Mouse (Mus musculus) left cerebral cortex, adult 2 months (tissue): ENCODE results near the gene Pla2g1b. TPM values are rescaled to one million over a fixed set of nuclear protein-coding genes. Genes with fewer than 3 reads are reported as not detected.
"Not testable (repeated sequence)": the region's sequence is repeated elsewhere in the genome, so short reads cannot be mapped to it uniquely, and the experiment has no call there.

Experiments used
- DNase-seq, 2 experiments: peaks; one replicate each; pipeline ENCODE4 v3.0.0; 2021 to 2022; ENCODE audit warnings: low spot score in 2 of 2, mixed read lengths in 1 of 2; ENCODE audit errors: extremely low spot score in 1 of 2
- H3K27ac ChIP-seq: fragments of 200-600 bp; 2 replicates; pipeline ENCODE4 v1.8.1; 2022
- H3K4me3 ChIP-seq: fragments of 200-600 bp; 2 replicates; pipeline ENCODE4 v1.8.1; 2022
- CTCF ChIP-seq: fragments of 200-600 bp; IDR thresholded peaks from 2 replicates; pipeline ENCODE4 v1.8.1; 2022; ENCODE audit warnings: antibody characterized with exemption, mild to moderate bottlenecking, moderate library complexity
- intact Hi-C: fragments of 180-260 bp; cut with DNase I; formaldehyde crosslinking; loops from one replicate; pipeline ENCODE4 v1.15.1; 2025
- total RNA-seq, 2 experiments: library from RNA; stranded (reverse); gene quantifications; 2 replicates each; pipeline ENCODE4 v1.2.3; 2021

The Pla2g1b gene
- total RNA-seq, 2 experiments from 2014 or later = not detected

DNA sequence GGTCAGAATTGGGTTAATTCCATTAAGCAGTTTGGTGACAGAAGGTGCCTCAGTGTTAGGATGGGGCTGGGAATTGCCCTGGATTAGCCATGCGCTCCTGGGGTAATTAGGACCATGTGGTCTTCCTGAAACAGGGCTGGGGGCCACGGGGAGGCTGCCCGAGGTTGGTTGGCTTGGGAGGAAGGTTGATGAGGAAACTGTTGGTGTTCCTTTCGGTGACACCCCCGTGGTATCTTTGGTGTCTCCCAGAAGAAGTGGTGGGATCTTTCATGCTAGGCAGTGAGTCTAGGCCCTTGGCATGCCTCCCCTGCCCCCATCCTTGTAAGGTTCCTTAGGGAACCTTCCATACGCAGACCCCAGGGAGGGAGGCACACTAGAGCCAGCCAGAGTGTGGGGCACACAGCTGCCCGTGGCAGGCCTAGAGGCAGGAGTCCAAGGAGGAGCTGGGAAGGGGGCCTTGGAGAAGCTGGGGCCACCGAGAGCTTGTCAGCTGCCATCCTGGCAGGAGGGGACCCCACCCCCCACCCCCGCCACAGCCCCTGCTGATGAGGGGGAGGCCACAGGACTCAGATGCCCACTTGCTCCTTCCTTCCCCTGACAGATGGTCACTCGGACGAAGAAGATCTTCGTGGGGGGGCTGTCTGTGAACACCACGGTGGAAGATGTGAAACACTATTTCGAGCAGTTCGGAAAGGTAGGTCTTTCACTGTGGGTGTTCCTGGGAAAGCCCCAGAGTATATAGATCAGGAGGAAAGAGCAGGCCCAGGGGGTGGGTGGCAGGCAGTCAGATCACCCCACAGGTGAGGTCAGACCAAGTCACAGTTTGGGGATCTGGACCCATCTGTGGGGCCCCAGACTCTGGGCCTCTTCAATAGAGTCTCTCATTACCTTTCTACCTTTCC, 31.0 kb upstream of the Pla2g1b start:
- intact Hi-C loops = no loop called here
- no peak for TF ChIP-seq CTCF
- no peak for DNase-seq
- Histone ChIP-seq H3K4me3 (no peak overlapping the region), H3K27ac (peak overlapping the region; percentile 95)

DNA sequence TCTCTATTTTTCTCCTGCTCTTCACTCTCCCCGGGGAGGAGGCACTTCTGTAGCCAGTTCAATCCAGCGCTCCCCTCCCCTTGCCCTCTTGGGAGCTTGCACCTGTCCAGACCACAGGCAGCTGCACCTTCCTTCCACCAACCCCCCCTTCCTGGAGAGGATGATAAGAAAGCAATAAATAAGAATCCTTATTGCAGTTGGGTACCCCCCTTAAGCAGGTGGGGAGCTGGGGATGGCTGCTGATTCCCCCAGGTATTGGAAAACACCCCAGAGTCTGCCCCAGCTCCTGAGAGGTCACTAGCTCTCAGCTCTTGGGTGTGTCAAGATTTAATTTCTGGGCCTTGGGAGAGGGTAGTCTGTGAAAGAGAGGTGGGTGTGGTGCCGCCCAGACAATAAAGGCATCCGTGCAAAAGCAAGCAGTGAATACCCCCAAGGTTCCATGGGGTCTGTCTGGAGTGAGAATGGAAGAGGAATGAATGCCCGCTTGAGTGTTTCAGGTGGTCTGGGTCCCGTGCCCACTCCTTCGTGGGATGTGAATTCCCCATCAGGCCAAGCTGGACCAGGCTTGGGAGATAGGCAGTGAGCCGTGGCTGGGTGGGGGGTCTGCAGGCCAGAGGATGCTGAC, 30.2 kb upstream of the Pla2g1b start:
- no peak for TF ChIP-seq CTCF
- intact Hi-C loops = no loop called here
- no peak for DNase-seq
- H3K4me3 ChIP-seq = peak overlapping the region; percentile 52
- peak overlapping the region; percentile 95 for H3K27ac ChIP-seq

DNA sequence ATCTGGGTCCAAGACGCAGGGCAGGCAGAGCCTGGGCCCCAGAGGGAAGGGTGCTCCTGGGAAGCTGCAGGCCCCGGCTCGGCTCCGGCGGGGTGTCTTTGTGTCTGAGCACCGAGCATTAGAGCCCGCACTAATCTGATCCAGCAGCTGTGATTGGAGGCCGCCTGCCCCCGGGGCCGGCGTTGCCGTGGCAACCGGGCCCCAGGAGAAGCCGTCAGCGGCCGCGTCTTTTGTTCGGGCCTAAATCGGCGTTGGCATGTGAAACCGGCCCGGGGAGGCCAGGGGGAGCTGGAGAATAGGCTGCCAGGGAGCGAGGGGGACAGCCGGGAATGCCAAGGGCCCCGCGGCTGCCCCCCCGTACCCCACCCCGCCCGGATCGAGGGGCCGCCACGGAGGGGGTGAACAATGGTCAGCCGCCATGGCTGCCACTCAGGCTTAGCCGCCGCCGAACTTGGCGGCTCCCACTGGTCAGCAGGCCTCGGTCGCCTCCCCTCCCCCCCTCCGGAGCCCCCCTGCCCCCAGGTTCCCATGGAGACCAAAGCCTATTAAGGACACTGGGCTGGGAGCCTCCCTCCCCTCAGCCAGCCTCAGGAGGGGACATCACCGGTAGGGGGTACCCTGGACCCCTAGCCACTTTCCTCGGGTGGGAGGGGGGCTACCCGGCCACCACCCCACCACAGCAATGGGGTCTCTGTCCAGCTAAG, 29.5 kb upstream of the Pla2g1b start:
- peak; percentile 85 to 91 for DNase-seq
- H3K4me3 ChIP-seq = peak overlapping the region; percentile 52
- no peak; the same call in none of the 2 replicates for TF ChIP-seq CTCF
- H3K27ac ChIP-seq = peak overlapping the region; percentile 95
- intact Hi-C loops = no loop called here

DNA sequence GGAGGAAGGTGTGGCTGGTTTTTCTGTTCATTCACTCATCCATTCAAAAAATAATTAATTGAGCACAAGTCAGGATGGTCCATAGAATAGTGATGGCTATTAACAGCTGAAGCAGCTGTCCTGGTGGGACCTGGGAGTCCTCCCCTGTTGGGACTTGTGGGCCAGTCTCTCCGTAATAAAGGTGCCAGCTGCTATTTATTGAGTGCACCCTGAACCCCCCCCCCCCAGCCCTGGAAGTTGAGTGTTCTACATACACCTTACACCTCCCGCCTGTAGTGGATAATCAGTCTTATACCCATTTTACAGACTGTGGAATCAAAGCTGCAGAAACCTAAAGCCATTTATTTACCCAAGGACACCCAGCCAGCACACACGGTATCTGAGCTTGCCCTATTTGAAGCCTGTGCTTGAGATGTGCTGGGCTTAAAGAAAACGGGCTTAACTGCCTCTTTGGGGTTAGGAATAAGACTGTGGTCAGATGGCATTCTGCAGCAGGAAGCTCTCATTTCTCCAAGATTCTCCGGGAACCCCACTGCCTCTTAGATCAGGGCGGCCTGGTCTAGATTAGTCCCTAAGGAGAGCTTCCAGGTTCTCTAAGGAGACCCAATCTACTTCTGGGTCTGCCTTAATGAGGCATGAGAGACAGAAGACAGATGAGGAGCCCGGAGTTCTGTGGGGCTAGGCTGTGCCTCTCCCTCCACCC, 28.7 kb upstream of the Pla2g1b start:
- TF ChIP-seq CTCF = no peak
- DNase-seq = no peak
- Histone ChIP-seq H3K4me3 (no peak overlapping the region), H3K27ac (peak overlapping the region; percentile 95)
- intact Hi-C loops = no loop called here

DNA sequence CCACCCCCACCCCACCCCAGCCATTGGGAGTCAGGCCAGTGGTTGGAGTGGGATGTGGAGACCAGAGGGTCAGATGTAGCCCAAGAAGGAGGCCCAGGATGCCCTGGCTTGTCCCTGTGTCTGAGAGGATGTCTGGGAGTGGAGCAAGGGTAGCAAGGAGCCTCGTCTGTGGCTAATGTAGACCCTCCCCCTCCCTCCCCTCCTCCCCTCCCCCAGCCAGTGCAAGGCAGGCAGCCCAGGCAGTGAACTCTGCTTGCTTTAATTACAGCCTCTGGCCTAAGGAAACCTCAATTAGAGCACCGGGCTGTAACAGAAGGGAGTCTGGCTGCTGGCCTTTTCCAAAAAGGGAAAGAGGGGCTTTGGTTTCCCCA, 28.1 kb upstream of the Pla2g1b start:
- intact Hi-C loops = no loop called here
- Histone ChIP-seq H3K4me3 (no peak overlapping the region), H3K27ac (peak overlapping the region; percentile 36)
- TF ChIP-seq CTCF = no peak
- DNase-seq = no peak

DNA sequence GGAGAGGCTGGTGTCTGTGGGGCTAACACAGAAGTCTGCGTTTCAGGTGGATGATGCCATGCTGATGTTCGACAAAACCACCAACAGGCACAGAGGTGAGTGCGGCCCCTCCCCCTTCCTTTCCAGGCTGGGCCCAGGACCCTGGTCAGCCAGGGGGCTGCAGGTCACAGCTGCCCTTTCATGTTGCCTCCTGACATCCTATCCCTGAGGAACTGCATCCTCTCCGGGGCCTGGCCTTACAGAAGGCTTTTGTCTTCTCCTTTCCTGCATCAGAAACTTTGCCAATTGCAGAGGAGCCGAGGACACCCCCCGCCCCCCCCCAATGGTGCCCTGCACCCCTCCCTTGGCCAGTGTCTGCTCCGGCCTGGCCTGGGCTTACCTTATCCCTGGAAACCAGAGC, 27.4 kb upstream of the Pla2g1b start:
- H3K27ac ChIP-seq = no peak overlapping the region
- intact Hi-C loops = no loop called here

DNA sequence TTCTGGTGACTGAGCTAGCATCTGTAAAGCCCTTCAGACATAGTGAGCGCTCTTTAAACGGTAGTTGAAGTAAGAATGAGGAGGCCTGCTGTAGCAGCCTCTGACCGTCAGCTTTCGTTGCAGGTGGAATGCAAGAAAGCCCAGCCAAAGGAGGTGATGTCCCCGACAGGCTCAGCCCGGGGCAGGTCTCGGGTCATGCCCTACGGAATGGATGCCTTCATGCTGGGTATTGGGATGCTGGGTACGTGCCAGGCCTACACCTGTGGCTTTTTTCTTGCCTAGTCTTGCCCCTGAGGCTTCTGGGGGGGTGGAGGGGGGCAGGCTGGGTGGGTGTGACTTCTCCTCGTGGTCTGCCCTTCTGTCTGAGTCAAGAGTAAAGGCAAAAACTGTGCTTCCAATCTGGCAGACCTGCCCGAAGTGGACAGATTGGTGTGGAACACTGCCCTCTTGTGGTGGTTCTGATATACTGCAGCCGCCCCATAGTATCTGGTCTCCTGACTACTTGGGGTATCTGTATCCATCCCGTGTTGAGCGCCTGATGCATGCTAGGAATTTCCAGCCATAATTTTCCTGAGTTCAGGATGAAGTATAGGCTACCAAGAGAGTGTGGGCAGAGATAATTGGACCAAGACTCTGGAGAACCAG, 24.7 kb upstream of the Pla2g1b start:
- intact Hi-C loops = loop anchor here (1.0 kb wide), 1 partner anchor 82 kb away; no protein-coding TSS in a partner anchor
- Histone ChIP-seq H3K27ac (no peak overlapping the region), H3K4me3 (no peak overlapping the region)
- peak; percentile 98 for TF ChIP-seq CTCF
- DNase-seq = peak; percentile 75 to 80

More for the DNA sequence above, 27.4 kb upstream of the Pla2g1b start:
- no peak for DNase-seq
- TF ChIP-seq CTCF = no peak
- H3K4me3 ChIP-seq = no peak overlapping the region

DNA sequence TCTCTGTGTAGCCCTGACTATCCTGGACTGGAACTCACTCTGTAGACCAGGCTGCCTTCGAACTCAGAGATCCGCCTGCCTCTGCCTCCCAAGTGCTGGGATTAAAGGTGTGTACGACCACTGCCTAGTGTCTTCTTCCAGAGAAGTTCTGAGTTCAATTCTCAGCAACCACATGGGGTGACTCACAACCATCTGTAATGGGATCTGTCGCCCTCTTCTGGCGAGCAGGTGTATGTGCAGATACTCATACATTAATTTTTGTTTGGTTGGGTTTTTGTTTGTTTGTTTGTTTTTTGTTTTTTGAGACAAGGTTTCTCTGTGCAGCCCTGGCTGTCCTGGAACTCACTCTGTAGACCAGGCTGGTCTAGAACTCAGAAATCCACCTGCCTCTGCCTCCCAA, 23.4 kb upstream of the Pla2g1b start:
- peak; percentile 68 for TF ChIP-seq CTCF
- H3K27ac ChIP-seq, DNase-seq, intact Hi-C loops, H3K4me3 ChIP-seq: not testable (repeated sequence)

DNA sequence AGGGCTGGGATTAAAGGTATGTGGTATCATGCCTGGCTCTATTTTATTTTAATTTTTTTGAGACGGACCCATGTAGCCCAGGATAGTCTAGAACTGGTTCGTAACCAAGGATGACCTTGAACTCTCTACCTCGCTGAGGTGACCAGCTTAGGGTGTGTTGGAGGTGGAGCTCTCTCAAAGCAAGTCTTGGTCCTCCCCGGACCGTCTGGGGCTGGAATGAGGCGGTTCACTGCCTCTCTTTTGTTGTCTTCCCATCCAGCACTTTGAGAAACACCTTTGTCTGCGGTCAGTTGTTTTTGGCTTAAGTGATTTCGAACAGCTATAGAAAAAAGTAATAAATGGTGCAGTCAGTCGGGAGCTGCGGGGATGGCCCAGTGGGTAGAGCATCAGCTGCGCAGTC, 21.9 kb upstream of the Pla2g1b start:
- no peak for DNase-seq
- intact Hi-C loops = no loop called here
- no peak overlapping the region for H3K4me3 ChIP-seq
- H3K27ac ChIP-seq = no peak overlapping the region
- no peak for TF ChIP-seq CTCF

DNA sequence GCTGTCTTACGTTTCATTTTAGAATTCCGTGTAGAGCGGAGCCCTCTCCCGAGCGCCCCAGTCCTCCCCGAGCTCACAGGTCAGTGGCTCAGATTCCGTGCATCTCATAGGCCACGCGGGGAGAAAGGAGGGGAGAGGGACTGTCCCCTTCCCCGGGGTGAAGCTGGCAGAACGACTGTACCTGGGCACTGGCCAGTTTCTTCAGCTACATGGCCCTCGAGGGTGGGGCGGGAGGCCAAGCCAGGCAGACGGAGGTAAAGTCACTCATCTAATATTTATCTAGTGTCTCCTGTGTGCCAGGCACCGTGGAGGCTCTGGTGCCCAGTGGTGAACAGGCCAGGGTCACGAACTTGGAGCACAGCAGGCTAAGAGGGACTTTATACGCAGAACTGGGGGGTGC, 19.0 kb upstream of the Pla2g1b start:
- DNase-seq = no peak
- no peak for TF ChIP-seq CTCF
- Histone ChIP-seq H3K27ac (no peak overlapping the region), H3K4me3 (no peak overlapping the region)
- intact Hi-C loops = no loop called here

DNA sequence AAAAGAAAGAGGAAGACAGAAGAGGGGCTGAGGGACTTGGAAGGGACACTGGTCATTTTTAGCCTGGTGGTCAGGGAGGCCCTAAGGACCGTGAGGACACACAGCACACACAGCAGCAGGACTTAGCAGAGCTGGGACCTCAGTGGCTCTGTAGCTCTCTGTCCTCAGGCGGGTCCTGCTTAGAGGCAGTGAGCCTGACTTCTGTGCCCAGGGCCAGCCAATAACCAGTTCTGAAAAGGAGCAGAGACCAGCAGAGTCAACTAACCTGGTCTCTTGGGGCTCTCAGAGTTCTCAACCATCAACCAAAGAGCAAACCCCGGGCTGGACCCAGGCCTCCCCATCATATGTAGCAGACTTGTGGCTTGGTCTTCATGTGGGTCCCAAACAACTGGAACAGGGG, 16.8 kb upstream of the Pla2g1b start:
- intact Hi-C loops = no loop called here
- no peak for DNase-seq
- no peak for TF ChIP-seq CTCF
- no peak overlapping the region for H3K4me3 ChIP-seq
- H3K27ac ChIP-seq = no peak overlapping the region
